Mouse (Mus musculus): ENCODE data around the gene Btg1.

Btg1 gene

DNA sequence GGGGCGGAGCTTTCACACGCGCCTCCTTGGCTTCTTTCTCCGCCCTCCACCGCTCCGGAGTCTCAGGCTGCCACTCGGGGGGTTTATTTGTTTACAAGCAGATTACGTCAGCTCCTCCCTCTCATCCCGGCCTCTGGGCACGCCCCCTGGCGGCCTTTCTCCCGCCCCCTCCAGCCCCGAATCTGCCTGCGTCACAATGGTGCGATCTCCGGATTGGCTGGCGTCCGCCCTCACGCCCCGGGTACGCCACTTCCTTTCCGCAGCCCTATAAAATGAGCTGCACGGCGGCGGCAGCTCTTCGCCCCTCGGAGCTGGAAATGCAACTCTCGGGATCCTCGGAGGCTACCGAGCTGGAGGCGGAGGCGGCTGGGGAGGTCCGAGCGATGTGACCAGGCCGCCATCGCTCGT is at the start of gene Btg1:
Gene Btg1, plus strand, starts transcription at position 298 of the 408 bp plus-strand sequence.
- DNase-seq (ENCODE audit: low spot score in 2 of 2), result peak; percentile 99

DNA sequence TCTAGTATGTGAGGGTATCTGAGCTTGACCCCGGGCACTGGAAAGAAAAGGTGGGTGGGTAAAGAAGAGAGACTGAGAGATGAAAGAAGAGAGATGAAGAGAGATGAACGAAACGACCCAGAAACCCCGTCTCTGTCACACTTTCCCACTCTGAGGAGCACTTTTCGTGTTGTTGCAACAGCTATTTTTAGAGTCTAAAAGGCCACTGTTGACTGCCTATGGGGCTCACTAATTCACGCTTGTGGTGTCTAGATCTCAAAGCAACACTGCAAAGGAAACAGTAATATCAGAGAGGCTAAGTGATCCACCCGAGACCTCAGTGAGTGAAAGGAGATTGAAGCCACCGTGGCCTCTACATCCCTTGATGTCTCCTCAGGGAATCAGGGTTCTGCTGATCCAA is 47.3 kb upstream of the Btg1 start:
- DNase-seq (ENCODE audit: low spot score in 2 of 2), result no peak

DNA sequence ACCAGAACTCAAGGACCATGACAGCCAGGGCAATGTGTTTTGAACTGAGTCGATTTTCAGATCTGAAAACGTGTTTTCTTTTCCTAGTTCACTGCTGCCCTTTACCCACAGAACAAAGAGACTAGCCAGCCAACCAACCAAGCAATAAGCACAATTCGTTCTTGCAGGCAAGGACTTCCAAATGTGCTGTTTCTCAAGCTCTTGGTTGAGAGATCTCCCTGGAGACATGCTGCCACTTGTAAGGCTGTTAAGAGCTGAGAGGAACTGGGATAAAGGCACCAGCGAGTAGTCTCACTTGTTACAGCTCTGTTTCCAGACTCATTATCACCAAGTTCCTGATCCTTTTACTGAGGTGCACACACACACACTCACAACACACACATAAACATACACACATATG is 45.6 kb upstream of the Btg1 start:
- no peak for DNase-seq (ENCODE audit: low spot score in 2 of 2)

DNA sequence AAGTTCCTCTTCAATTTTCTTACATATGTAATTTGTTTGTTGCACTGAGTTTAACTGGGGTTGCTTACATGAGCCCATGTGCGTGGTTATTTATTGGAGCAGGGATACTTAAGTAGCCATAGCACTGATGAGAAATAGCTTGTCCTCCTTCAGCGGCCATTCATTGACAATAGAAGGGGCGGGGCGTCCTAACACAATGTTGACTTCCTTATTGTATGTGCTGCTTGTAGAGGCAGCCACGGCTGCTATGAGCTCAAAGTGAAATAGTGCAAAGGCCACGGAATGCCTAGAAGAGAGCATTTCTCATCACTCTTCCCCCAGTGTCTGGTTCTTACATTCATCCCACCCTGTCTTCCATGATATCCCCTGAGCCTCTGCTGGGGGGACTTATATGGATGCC is 42.0 kb upstream of the Btg1 start:
- DNase-seq (ENCODE audit: low spot score in 2 of 2), result no peak

- DNase-seq (ENCODE audit: low spot score in 2 of 2), result no peak
Observed at GRCm38 (mm10) chr10:96575338-96575737, 41.5 kb upstream of the Btg1 start.

GRCm38 (mm10) chr10:96578924-96579323 is 37.9 kb upstream of the Btg1 start:
- no peak for DNase-seq (ENCODE audit: low spot score in 2 of 2)

GRCm38 (mm10) chr10:96579436-96579835 is 37.4 kb upstream of the Btg1 start:
- DNase-seq (ENCODE audit: low spot score in 2 of 2), result no peak

DNA sequence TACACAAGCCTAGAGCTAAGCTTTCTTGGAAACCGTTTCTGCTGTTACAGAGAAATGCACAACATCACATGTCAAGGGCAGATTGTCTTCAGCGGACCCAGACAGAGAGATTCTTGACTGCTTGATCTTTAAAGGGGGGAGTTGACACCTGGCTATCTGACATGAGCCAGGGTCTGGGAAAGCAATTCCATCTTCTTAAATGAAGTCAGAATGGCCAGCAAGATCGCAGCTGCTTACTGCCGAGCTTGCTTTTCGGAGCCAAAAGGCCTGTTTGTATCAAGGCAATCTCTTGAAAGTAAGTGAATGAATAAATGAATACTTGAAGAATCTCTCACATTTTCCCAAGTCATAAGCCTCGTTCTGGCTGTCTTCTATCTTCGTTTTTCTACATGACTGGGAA is 36.6 kb upstream of the Btg1 start:
- DNase-seq (ENCODE audit: low spot score in 2 of 2), result no peak

DNA sequence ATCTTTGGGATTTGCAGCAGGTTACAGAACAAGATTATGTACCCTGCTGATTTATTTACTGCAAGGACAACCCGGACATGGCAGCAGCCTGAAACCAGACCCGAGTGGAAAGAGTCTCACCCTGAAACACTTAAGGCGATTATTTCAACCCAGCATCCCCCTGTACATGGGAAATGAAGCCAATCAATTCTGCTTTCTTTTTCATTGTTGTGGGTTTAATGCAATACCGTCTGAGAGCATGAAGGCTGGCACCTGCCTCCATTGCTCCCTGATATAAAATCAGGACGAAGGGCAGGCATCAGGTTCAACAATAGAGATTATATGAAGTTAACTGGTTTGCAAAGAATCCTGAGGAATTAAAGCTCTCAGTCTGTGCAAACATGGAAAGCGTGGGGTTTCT is 35.6 kb upstream of the Btg1 start:
- no peak for DNase-seq (ENCODE audit: low spot score in 2 of 2)

GRCm38 (mm10) chr10:96586191-96586880 is 30.5 kb upstream of the Btg1 start:
- DNase-seq (ENCODE audit: low spot score in 2 of 2), result no peak

DNA sequence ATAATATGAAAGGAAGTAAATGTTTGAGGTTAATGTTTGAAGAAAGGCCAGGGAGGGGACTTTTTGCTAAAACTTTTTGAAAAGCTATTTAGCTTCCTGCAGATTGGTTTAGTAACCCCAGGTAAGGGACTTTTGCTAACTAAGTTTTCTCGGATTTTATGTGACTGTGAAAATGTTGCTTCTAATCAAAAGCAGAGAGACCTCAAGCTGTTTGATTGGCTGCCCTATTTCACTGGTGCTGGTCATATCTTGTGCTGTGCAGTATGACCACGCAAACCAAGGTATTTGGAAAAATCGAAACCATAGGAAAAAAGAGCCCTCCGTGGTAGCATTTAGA is 30.0 kb upstream of the Btg1 start:
- no peak for DNase-seq (ENCODE audit: low spot score in 2 of 2)

- DNase-seq (ENCODE audit: low spot score in 2 of 2), result no peak
Observed at GRCm38 (mm10) chr10:96588233-96588632, 28.6 kb upstream of the Btg1 start.

DNA sequence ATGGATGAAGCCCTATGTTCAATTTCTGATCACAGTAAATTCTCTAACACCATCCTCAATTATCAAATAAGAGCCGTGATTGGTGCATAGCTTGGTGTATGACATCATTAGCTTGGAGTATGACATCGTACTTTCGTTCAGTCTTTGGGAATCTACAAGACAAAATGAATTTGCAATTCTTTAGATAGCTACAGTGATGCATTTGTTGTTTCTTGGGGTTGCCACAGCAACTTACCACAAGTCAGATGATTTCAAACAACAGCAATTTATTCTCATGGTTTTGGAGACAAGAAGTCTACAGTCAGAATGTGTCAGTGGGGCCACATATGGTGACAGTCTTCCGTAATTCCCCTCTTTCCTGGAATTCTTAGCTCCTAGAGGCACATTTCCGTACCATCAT is 27.0 kb upstream of the Btg1 start:
- no peak for DNase-seq (ENCODE audit: low spot score in 2 of 2)

DNA sequence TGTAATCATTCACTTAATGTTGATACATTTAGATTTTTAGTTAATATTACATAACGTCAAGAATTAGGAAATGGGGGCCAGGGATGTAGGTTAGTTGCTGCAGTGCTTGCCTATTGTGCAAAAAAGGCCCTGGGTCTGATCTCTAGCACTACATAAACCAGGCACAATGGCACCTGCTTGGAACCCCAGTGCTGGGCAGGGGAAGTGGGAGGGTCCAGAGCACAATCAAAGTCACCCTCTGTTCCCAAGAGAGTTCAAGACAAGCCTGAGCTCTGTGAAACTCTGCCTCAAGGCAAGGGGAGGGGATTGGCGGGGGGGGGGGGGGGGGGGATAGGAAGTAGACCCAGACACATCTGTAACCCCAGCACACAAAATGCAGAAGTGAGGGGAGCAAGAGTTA is 24.7 kb upstream of the Btg1 start:
- DNase-seq (ENCODE audit: low spot score in 2 of 2), result no peak

DNA sequence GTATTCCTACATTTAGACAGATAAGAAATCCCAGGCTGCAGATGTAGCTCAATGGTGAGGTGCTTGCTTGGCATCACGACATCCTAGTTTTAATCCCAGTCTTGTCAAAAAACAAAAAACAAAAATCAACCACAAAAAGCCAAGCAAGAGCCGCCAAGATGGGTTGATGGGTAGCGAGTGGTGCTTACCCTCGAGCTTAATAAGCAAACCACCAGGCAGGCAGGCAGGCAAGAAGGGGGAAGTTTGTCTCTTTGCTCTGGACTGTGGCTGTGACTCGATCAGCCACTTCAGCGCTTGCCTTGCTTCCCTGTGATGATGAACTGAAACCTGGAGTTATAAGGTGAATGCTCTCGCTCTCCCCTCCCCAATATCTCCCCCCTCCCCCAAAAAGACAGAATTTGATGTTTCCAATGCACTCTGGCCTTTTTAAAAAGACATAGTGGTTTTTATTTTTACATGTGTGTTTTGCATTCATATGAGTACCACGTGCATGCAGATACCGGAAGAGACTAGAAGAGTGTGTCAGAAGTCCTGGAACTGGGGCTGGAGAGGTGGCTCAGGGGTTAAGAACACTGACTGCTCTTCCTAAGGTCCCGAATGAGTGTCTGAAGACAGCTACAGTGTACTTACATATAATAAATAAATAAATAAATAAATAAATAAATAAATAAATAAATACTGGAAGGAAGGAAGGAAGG is 21.2 kb upstream of the Btg1 start:
- DNase-seq (ENCODE audit: low spot score in 2 of 2), result no peak

DNA sequence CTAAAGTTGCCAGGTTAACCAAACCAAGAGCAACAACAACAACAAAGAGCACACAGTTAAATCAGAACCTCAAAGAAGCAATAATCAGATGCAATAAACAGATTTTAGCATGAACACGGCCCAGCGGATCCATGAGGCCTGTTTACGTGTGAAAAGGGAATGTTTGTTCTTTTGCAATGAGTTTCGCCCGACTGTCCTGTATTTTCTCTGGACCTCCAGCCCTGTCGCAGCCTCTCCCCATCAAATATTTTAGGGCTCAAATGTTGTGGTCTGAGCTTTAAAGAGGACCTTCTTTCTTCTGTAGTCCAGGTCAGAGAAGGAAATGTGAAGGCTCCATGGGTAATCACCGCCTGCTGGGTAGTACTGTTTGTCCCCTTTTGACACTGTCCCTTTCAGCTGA is 20.4 kb upstream of the Btg1 start:
- no peak for DNase-seq (ENCODE audit: low spot score in 2 of 2)

DNA sequence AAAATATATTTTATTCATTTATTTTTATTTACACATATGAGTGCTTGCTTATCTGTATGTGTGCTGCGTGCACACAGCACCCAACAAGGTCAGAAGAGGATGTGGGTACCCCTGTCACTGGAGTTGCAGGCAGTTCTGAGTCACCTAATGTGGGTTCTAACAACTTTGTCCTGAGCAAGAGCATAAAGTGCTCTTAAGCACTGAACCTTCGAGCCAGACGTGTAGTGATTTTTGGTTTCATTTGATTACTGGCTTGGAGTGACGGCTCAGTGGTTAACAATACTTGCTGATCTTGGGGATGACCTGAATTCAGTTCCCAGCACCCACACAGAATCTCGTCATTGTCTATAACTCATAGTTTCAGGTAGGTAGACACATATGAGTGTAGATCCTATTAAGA is 17.2 kb upstream of the Btg1 start:
- DNase-seq (ENCODE audit: low spot score in 2 of 2), result no peak

DNA sequence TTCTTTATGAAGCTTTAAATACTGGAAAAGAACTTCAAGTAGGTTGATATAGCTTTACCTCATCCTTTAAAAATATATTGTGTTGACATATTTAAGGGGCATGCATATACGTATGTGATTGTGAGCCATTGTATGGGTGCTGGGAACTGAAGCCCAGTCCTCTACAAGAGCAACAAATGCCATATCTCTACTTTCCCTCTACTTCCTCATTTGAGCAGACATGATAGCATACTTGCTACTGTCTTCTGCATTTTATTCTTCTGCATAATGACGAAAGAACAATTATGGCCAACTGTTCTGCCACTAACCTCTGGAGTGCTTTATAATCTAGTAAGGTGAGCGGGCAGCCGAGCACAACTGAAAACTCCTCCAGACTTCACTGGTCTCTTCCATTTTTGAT is 15.1 kb upstream of the Btg1 start:
- no peak for DNase-seq (ENCODE audit: low spot score in 2 of 2)

DNA sequence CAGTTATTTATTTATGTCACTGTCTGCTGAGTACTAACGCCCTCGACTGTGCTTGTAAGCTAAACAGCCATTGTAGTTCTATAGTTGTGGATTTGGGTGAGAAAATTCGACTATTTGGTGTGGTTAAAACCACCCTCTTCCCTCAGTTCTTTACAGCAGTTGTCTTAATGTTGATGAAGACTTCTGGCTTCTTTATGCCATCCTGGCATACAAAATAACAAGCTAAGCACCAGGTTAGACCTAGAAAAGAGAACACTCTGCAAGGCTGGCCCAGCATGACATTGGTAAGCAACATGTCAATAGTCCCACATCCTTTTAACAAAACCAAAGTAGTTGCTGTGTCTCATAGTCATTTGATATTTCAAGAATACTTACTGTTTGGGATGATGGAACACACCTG is 14.5 kb upstream of the Btg1 start:
- DNase-seq (ENCODE audit: low spot score in 2 of 2), result no peak

GRCm38 (mm10) chr10:96605168-96605567 is 11.6 kb upstream of the Btg1 start:
- no peak for DNase-seq (ENCODE audit: low spot score in 2 of 2)

- DNase-seq (ENCODE audit: low spot score in 2 of 2), result no peak
Observed at GRCm38 (mm10) chr10:96605856-96606255, 10.9 kb upstream of the Btg1 start.

DNA sequence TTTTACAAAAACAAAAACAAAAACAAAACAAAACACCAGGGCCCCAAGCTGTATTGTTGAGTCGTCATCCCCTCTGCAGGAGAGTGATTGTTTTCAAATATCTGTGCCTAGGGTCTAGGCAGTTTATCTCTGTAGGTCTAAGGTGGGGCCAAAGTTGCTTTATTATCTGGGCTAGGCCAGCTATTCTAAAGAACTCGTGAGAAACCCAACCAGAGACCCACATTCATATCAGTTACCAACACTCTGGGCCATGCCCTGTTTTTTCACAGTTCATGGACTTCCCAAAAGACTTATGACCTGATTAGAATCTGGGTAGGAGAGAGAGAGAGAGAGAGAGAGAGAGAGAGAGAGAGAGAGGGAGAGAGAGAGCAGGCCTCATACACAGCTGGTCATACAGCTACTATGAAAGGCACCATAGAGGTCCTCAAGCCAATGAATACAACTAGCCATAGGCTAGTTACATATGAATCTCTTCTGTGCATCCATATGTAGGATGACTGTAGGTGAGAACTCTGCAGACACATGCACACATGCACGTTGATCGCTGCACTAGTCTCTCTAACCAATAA is 9.1 kb upstream of the Btg1 start:
- DNase-seq (ENCODE audit: low spot score in 2 of 2), result no peak

Measured in frontal cortex, postnatal 36 days (tissue).